Mouse (Mus musculus): Measurements from ENCODE around the gene Usp53.
"Not testable (repeated sequence)": the region's sequence is repeated elsewhere in the genome, so short reads cannot be mapped to it uniquely, and the experiment has no call there.

GRCm38 (mm10) chr3:122937176-122937575 is 47.1 kb downstream of the Usp53 start:
- not testable (repeated sequence) for TF ChIP-seq EP300 (IDR thresholded peaks at IDR 0.05; ENCODE audit: insufficient read depth, low read depth, low read length); CTCF (IDR thresholded peaks at IDR 0.05; ENCODE audit: low read depth, low read length)
